Mouse (Mus musculus) heart, postnatal 0 days (tissue): ENCODE measurements around the gene Abcf3.

ENCODE experiments used
- CTCF ChIP-seq: IDR thresholded peaks from 2 replicates; pipeline ENCODE4 v1.5.1; 2016; ENCODE audit warnings: antibody characterized with exemption, control low read depth, low read depth
- EP300 ChIP-seq: IDR thresholded peaks from 2 replicates; pipeline ENCODE4 v1.6.1; 2016; ENCODE audit warnings: antibody characterized with exemption, low read depth

DNA sequence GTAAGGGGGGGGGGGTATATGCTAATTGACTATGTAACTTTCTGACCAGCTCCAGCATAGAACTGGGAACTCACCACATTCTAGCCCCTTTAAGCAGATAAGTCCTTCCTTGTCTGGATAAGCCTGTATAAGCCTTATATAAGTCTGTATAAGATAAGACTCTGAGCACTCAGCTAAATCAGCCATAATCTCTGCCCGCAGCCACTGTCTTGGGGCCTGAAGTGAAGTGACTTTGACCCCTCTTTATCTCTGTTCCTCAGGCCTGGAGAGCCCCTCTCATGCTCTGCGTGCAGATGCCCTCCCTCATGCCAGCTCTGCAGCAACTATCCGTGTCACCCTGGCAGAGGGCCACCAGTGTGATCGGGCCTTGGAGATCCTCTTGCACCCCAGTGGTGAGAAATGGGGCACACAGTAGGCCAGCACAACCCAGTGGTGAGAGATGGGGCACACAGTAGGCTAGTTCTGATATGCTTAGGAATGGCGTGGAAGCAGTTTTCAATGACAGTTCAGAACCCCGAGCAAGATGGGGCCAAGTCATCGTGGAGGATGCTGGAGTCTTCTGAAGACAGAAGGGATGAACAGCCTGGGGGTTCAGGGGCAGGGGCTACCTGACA is 46.8 kb downstream of the Abcf3 start:
- TF ChIP-seq CTCF, result no peak
- no peak for TF ChIP-seq EP300
